Mouse (Mus musculus): Measurements from ENCODE around the gene Dpf2.
A peak's percentile ranks its signal among the peaks of the same experiment; 100 is the strongest.
"Not testable (repeated sequence)": the region's sequence is repeated elsewhere in the genome, so short reads cannot be mapped to it uniquely, and the experiment has no call there.

Gene Dpf2

GRCm38 (mm10) chr19:5892735-5893134 lies 20.1 kb downstream of the Dpf2 start:
- no peak for DNase-seq (ENCODE audit: low spot score)

GRCm38 (mm10) chr19:5892262-5892661 lies 20.5 kb downstream of the Dpf2 start:
- DNase-seq (ENCODE audit: low spot score) = no peak

- DNase-seq (ENCODE audit: low spot score) = no peak
Measured at GRCm38 (mm10) chr19:5891521-5892258, 21.1 kb downstream of the Dpf2 start.

GRCm38 (mm10) chr19:5889211-5889610 lies 23.6 kb downstream of the Dpf2 start:
- no peak for DNase-seq (ENCODE audit: low spot score)

- DNase-seq (ENCODE audit: low spot score) = no peak
Measured at GRCm38 (mm10) chr19:5887234-5887815, 25.5 kb downstream of the Dpf2 start.

GRCm38 (mm10) chr19:5885838-5886237 lies 27.0 kb downstream of the Dpf2 start:
- peak; percentile 44 for DNase-seq (ENCODE audit: low spot score)

- peak; percentile 46 for DNase-seq (ENCODE audit: low spot score)
Measured at GRCm38 (mm10) chr19:5883935-5884334, 28.9 kb downstream of the Dpf2 start.

GRCm38 (mm10) chr19:5882079-5882478 lies 30.7 kb downstream of the Dpf2 start:
- DNase-seq (ENCODE audit: low spot score) = not testable (repeated sequence)

- DNase-seq (ENCODE audit: low spot score) = no peak
Measured at GRCm38 (mm10) chr19:5881155-5881554, 31.7 kb downstream of the Dpf2 start.

- no peak for DNase-seq (ENCODE audit: low spot score)
Measured at GRCm38 (mm10) chr19:5879735-5880134, 33.1 kb downstream of the Dpf2 start.

- no peak for DNase-seq (ENCODE audit: low spot score)
Measured at GRCm38 (mm10) chr19:5878916-5879315, 33.9 kb downstream of the Dpf2 start.

GRCm38 (mm10) chr19:5878362-5878722 lies 34.5 kb downstream of the Dpf2 start:
- no peak for DNase-seq (ENCODE audit: low spot score)

GRCm38 (mm10) chr19:5877618-5878361 lies 35.0 kb downstream of the Dpf2 start, which contains the start of gene Slc25a45:
Slc25a45 (plus strand) TSS chr19:5877808.
- DNase-seq (ENCODE audit: low spot score) = peak; percentile 52

- DNase-seq (ENCODE audit: low spot score) = peak; percentile 87
Measured at GRCm38 (mm10) chr19:5874969-5875480, 37.8 kb downstream of the Dpf2 start, which contains the start of gene Frmd8. Frmd8 (minus strand) TSS chr19:5875274.

GRCm38 (mm10) chr19:5874391-5874968 lies 38.3 kb downstream of the Dpf2 start:
- DNase-seq (ENCODE audit: low spot score) = no peak

- no peak for DNase-seq (ENCODE audit: low spot score)
Measured at GRCm38 (mm10) chr19:5872931-5873556, 39.8 kb downstream of the Dpf2 start.

GRCm38 (mm10) chr19:5872528-5872927 lies 40.3 kb downstream of the Dpf2 start:
- no peak for DNase-seq (ENCODE audit: low spot score)

- no peak for DNase-seq (ENCODE audit: low spot score)
Measured at GRCm38 (mm10) chr19:5871683-5872082, 41.1 kb downstream of the Dpf2 start.

- DNase-seq (ENCODE audit: low spot score) = no peak
Measured at GRCm38 (mm10) chr19:5871273-5871672, 41.5 kb downstream of the Dpf2 start.

GRCm38 (mm10) chr19:5868096-5868495 lies 44.7 kb downstream of the Dpf2 start:
- no peak for DNase-seq (ENCODE audit: low spot score)

GRCm38 (mm10) chr19:5864710-5865398 lies 48.0 kb downstream of the Dpf2 start:
- no peak for DNase-seq (ENCODE audit: low spot score)
